Mouse (Mus musculus) kidney, adult 2 months (tissue): ENCODE measurements at regions not wholly inside any gene's neighbourhood (a gene's known extent, or its start where the extent isn't known, plus 50 kb on each side); places are given as distances from the start of the nearest gene placed in this dataset.

ENCODE experiments used
- CTCF ChIP-seq: fragments of 200-500 bp; conservative IDR thresholded peaks from 2 replicates; pipeline ENCODE4 v1.5.1; 2011; ENCODE audit warnings: low read depth, mild to moderate bottlenecking, control low read depth, low read length, moderate library complexity, mixed read lengths; ENCODE audit not compliant: insufficient read depth, insufficient read length
- POLR2A ChIP-seq: fragments of 200-500 bp; IDR thresholded peaks from one replicate; pipeline ENCODE4 v1.6.1; 2011; ENCODE audit warnings: low read depth, low read length, control low read depth

DNA sequence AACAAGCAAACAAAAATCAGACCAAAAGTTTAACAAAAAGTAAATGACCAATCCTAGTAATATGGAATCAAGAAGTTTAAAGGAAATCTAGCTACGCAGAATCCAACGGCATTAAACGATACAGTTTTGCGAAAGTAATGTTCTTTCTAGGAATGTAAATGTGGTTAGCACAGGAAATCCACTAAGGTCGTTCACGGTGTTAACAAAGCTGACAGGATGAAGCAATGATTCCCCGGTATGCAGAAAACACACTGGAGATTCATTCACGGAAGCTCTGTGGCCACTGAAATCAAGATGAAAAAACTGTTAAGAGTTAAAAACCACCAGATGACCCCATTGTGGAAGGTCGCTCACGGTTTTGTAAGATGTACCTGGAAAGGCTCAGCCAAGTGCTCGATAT is 120.4 kb upstream of the Aldh1a3 start:
- no peak for TF ChIP-seq CTCF
- no peak for TF ChIP-seq POLR2A
